Mouse (Mus musculus): ENCODE measurements around the gene Lemd1.
"Not testable (repeated sequence)": the region's sequence is repeated elsewhere in the genome, so short reads cannot be mapped to it uniquely, and the experiment has no call there.

The Lemd1 gene

DNA sequence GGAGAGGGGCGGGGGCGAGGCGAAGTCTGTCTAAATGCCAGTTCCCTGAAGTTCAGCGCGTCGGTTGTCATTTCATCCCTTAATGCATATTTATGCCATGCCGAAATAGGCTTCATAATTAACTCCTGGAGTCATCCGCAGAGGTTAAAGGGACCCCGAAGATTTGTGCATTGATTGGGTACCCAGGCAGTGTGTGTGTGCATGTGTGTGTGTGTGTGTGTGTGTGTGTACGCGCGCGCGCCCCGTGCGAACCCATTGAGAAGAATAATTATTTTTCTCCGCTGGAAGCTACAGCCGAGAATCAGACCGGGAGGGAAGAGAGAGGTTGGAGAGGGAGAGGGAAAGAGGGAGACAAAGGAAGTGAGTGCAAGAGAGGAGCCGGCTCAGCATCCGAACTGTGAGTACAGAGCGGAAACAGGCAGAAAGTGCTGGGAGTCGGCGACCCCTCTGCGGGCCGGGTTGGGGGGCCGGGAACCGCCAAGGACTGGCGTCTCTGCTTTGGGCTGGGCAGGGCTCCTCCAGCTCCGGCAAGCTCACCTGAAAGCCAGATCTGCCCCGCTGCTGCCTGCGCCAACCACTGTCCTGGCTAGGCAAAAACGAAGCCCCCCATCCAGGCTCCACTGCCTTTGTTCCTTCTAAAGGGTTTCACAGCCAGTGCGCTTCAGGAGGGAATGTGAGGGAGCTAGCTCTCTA, at the start of gene Lemd1, which contains the start of gene AC124108.1:
Lemd1 (plus strand) TSS at position 339 of the 693 bp plus-strand sequence.
AC124108.1 (plus strand) TSS at position 365 of the 693 bp plus-strand sequence.
- ATAC-seq (ENCODE audit: low TSS enrichment), result peak; percentile 29; the same call in 1 of the 2 replicates

DNA sequence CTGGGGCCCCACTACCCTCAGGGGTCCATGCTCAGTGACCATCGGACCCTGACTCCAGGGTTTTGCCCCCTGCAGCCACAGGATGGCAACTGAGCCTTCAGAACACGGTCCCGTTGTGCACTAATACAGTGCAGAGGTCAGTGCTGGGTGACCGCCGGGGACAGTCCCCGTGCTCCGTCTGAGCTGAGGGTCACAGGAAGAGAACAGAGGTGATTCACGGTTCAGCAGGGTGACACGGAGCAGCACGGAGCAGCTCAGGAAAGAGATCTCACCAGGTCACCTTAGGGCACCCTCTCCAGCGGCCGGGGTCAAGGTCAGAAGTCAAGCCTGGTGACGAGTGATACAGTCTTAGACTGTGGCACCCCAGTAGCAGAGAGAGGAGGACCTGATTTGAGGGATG, 49.5 kb upstream of the Lemd1 start:
- no peak for ATAC-seq (ENCODE audit: low TSS enrichment)

DNA sequence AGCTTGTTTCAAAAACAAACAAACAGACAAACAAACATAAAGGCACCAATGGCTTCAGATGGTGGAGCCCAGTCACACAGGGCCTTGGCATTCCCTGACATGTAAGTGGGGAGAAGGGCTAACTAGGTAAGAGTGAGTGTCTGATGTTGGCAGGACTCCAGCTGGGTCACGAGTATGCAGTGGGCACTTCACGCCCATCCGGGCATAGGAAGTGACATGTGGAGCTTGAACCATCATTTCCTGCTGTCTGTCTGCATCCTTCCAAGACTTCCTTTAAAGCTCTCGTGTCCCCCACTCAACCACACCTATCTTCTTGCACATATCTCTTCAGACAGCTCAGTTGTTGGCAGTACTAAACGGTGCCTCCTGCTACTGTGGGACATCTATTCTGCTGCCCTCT, 48.2 kb upstream of the Lemd1 start:
- ATAC-seq (ENCODE audit: low TSS enrichment), result no peak

DNA sequence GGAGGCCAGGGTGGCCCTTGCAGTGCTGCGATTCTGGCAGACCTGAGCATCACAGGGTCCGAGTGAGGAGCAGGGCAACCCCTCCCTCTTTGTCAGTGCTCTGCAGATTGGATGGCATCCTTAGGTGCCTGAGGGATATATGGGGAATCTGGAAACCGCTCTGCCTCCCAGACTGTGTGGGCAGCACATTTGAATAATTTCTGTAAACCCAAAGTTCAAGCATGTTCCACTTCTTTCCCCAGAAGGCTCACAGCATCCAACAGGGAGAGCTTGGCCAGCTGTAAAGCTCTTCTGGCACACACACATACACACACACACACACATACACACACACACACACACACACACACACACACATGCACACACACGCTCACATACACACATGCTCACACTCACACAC, 47.5 kb upstream of the Lemd1 start:
- ATAC-seq (ENCODE audit: low TSS enrichment), result peak; percentile 75

DNA sequence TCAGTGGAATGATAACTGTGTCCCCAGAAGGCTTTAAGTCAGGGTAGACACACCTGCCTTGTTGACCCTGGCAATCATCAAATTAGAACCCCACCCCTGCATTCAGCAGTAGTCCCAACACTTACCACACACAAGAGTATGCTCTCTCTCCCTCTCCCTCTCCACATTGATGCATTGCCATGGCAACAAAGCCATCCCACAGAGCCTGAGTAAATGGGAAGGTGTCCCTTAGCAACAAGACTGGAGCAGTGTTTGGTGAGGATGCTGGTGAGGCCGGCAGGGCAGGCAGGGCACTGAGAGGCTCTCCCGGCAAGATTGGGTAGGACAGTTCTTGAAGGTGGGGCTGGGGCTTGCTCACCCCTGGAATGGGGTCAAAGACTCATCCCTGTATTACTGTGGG, 47.0 kb upstream of the Lemd1 start:
- peak; percentile 93 for ATAC-seq (ENCODE audit: low TSS enrichment)

DNA sequence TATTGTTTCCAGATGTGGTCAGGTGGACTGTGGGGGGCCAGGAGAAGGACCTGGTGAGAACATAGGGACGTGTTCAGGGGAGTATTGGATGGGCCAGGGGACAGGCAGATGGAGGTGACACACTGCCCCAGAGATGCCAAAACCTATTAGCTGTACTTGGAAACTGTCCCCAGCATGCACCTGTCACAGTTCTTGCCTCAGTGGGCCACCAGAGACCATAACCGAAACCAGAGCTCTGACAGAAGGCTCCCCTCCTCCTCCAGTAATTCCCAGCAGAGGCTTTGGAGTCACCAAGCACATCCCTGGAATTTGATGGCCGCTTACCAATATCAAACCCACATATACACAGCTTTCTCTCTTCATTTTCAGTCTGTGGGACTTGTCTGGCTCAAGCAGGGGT, 46.4 kb upstream of the Lemd1 start:
- no peak for ATAC-seq (ENCODE audit: low TSS enrichment)

DNA sequence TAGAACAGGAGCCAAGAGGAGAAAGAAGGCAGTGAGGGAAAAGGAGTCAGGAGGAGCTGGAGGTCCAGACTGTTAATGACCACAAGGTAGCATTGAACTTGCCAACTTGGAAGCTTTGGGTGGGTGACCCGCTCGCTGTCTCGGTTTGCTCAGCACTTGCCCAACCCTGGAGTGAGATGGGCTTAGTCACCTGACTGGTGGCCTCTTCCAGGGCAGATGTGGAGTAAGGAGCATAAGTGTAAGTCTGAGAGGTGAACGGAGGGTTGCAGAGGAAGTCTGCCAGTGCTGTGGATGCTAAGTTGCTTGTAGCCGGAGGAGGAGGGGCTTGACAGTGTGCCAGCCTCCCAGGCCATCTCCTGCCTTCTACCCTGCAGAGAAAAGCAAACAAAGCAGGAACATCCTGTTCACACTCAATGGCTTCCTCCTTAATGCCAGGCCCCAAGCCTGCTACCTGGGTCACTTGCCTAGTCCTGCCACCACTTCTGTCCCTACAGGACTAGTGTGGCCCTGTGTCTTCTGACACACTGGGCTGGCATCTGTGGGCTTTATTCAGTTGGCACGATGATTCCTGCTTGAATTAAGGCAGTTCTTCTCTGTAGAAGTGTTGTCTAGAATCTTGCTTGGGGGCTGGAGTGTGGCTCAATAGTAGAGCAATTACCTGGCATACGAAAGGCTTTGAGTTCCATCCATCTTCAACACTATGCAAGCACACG, 45.1 kb upstream of the Lemd1 start:
- ATAC-seq (ENCODE audit: low TSS enrichment), result no peak

DNA sequence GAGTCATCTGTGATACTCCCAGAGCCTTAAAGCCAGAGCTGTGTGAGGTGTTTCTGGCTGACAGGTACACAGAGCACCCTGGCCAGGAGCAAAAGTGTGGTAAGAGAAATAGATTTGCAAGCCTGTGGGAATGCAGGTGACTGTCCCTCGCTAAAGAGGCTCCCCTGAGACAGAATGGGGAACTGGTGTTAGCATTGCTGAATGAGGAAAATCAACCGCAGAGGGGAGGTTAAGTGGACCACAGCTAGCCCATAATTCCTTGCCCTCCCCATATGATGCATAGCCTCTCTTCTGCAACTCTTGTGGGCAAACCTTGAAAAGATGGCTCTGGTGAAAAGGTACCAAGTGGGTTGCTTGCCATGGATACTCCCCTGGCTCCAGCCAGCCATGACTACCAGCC, 41.8 kb upstream of the Lemd1 start:
- ATAC-seq (ENCODE audit: low TSS enrichment), result no peak

DNA sequence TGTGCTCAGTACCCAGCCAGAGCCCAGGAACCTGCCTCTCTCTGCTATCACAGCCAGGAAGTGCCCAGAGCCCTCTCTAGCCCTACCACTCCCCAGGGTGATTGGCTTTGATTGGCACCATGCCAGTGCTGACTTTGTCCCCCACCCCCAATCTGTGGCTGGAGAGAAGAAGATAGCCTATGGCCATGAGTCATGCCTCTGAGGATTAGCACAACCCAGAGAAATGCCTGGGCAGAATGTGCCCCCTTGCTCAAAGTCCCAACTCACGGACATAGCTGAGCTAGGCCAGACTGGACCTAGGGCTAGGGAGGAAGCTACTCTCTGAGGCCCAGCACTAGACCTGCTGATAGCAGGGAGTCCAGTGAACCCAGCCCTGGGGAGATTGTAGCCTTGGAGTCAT, 41.1 kb upstream of the Lemd1 start:
- ATAC-seq (ENCODE audit: low TSS enrichment), result no peak

DNA sequence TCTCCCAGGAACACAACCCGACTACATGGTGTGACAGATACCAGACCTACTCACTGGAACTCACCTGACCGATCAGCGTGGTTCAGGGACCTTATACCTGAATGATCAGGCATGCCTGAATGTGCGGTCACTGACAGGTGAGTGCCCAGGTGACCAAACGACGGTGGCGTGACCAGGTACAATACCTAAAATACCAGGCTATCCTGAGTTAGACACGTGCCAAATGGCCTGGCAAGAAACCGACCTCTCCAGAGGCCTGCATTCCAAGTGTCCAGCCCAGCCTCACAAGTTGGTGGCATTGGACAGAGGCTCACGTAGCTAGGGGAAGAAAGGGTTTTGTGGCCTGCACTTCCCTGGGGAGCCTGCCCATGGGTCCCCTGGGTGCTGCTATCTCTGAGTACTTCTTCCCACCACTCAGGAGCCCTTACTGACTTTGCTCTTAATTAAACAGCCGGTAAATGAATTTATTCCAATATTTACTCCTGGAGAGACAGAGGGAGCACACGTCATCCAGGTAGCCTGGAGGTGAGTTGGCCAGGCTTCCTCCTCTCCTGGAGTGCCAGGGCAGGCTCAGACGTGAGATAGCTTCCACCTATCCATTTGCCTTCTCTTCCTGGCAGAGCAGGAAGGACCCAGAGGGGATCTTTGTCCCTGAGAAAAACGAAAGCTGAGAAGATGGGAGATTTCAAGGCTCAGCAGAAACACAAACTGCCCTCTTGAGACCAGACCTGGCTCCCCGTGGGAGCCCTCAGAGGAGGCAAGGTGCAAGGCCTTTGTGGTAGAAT, 40.2 kb upstream of the Lemd1 start:
- ATAC-seq (ENCODE audit: low TSS enrichment), result no peak

DNA sequence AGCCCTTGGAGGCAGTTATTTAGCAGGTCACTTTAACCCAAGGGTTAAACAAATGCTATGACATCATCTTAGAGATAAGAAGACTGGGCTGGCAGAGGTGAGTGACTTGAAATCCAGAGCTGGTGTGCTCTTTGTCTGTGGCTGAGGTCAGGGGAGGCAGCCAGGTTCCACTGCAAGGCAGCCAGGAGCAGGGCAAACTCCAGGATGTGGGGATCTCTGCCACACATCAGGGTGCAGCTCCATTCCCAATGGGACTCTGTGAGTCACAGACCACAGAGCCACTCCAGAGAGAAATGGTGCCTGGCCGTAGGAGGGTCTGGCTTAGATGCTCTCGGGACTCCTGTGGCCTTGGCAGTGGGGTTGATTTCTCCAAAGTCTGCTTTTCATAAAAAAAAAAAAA, 39.3 kb upstream of the Lemd1 start:
- ATAC-seq (ENCODE audit: low TSS enrichment), result no peak

DNA sequence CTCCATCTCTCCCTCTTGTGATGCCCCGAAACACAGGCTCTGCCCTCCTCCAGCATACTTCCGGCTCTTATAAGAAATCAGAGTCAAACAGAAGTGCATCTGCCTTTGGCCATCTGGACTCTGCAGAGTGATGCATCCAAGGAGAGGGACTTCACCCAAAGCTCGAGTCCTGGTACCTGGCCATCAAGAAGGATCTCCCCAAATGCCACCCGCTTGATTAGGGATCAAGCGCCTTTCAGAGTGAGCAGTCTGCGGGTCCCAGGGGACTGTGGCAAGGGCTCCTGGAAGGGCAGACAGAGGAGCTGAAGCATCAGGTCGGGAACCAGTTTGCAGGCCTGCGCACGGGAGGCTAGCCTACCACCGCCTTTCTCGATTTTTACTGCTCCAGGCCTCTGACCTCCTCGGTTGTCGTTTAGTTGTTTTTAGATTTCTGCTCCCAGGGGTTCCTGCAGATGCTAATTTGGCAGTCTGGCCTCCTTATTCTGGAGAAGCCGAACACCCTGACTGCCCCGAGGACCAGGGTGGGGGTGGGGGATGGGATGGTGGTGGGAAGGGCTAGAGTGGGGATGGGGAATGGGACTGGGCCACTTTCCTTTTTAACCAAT, 38.0 kb upstream of the Lemd1 start:
- no peak for ATAC-seq (ENCODE audit: low TSS enrichment)

DNA sequence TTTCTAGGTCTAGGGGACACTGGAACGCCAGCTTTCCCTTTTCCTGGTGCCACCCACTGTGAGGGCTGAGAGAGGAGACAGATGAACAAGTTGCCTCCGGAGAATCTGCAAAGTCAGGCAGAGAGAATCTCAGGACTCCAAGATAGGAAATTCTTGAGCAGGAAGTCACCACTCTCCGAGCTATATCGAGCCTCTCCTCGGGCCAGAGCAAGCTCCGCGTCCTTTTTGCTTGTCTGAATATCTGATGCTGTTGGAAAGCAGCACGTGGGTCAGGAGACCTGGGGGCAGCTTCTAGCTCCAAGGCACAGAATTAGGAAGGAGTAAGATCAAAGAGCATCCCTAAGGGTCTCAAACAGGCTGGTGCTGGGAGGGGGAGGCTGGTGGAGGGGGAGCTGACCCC, 37.5 kb upstream of the Lemd1 start:
- ATAC-seq (ENCODE audit: low TSS enrichment), result no peak

DNA sequence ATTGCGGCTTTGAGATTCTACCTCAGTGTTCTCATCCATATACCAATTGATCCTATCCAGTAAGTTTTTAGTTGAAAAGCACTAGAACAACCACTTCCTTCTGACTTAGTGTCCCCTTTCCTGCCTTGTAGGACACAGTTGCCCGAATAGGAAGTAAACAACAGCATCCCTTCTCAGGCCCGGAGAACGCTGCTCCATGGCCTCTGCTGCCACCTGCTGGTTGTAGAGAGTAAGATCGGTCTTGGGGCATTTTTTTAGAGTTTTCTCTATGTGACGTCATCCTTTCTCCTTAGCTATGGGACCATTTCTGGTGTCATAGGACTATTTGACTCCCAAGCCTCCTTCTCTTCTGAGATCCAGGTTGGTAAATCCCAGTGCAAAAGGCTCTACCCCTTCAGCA, 35.5 kb upstream of the Lemd1 start:
- peak; percentile 60; the same call in 1 of the 2 replicates for ATAC-seq (ENCODE audit: low TSS enrichment)

DNA sequence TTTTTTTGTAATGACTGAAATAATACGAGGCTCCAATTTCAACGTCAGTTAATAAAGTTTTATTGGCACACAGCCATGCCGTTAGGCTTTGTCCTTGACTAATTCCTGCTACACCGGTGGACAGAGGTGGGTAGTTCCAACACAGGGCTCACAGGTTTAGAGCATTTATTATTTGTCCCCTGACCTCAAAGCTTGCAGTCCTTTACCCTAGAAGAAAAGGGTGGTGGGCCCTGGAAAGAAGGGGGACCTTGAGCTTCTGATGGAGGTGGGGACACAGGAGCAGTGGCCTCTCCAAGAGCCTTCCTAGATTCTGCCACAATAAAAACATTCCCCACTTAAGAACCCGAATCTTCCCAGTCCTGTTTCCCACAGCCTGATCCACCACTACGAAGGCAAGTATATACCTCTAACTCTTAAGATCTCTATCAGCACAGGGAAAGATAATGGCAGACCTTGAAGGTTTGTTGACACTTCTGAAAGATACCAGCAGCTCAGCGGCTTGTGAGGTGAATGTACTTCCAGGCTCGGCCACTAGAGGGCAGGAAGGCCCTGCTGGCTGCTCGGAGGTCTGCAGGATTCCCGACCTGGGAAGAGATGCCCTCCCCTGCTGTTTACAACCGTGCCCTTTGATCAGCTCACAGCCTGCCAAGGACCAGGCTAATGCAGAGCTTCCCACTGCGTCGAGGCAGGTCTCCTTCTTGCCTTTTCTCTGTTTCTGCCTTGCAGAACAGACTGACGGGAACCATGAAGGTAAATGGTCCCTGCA, 34.0 kb upstream of the Lemd1 start:
- ATAC-seq (ENCODE audit: low TSS enrichment), result peak; percentile 66

DNA sequence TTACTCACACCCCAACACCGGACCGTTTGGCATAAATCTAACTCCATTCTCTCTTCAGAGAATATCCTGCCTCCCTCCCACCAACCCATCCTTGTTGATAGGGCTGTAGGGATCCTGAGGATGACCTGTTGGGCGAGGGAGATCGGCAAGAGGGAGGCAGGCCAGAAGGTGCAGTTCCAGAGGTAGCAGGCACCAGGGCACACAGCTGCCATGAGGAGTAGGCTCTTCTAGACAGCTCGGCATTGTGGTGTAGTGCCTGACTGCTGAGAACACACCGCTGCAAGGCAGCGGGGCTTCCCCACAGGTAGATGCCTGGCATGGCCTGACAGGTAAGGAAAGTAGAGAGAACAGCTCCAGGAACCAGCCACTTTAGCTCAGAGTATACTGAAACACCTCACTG, 33.4 kb upstream of the Lemd1 start:
- ATAC-seq (ENCODE audit: low TSS enrichment), result no peak

DNA sequence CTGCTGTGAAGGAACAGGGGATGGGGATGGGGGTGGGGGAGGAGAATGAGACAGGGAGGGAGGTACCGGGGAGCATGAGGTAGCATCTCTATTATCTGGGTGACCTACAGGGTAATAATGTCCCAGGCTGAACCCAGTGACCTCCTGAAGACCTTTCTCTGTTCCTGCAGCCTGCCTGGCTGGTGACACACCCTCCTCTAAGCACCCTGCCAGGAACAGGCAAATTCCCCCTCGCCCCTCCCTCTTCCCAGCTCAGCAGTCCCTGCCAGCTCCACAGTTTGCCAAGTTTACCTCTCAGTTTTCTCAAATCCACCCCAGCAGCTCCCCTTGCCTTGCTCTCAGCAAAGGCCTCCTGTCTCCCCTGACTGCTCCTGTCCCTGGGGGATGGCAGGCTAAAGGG, 32.5 kb upstream of the Lemd1 start:
- no peak for ATAC-seq (ENCODE audit: low TSS enrichment)

DNA sequence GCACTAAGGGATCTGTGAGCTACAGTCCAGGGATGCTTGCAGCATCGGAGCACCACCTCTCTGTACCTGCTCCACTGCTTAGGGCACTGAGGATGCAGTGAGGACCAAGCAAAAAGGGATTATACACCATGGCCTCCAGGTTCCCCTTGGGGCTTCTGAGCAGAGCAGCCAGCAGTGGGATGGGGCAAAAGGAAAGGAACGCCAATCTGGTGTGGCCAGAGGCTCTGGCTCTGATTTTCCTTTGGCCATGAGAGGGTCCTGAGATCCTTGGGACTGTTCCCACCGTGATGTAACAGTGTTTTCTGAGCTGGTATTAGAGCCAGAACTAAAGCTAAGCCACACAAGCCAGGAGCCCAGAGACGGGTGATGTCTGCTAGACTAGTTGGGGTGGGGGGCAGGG, 31.6 kb upstream of the Lemd1 start:
- no peak for ATAC-seq (ENCODE audit: low TSS enrichment)

DNA sequence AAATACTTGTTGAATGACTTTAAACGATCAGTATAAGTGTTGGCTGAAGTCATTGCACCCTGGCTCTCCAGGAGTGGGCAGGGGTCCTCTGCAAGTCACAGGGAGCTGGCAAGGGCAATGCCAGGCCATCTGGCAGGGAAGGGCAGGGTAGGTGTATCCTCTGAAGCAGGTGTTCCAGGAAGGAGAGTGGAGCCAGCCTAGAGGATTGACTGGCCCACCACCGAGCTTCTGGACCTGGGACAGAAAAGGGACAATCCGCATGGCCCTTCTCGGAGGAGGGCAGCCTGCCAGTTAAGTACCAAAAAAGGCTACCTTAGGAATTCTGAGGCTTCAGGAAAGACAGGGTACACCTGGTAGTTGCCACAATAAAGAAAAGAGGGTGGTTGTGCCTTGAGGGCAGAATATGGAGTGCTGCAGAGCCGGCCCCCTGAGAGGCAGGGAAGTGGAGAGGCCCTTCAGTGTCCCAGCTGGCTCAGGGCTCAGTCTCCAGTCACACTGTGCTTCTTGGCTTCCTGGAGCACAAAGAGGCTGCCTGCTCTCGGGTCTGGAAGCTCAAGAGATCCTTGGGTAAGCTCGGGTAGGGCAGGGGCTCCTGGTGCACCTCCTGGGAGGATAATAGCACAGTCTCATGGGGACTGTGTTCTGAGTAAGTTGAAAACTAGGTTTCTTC, 29.9 kb upstream of the Lemd1 start:
- ATAC-seq (ENCODE audit: low TSS enrichment), result no peak

DNA sequence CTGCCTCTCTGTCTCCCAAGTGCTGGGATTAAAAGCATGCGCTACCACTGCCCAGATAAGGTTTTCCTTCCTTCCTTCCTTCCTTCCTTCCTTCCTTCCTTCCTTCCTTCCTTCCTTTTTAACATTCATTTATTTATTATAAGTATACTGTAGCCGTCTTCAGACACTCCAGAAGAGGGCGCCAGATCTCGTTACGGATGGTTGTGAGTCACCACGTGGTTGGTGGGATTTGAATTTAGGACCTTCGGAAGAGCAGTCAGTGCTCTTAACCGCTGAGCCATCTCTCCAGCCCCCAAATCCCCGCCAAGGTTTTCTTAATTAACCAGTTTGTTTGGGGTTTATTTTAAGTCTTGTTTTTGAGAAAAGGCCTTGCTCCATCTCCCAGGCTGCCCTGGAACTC, 28.6 kb upstream of the Lemd1 start:
- ATAC-seq (ENCODE audit: low TSS enrichment), result not testable (repeated sequence)

All from frontal cortex, adult (tissue).